13 mouse cellular contexts compared by ENCODE assay signal in genomic region chr13:32731283-32731682, GRCm38 (mm10). TPM values are rescaled to one million over a fixed set of nuclear protein-coding genes. Genes with fewer than 3 reads are reported as not detected.
DNase-seq lines count a peak whose midpoint lies in the region; ATAC-seq and TF ChIP-seq lines count a peak whose summit lies in the region.
"Had no signal": no experiment of that assay in that cellular context is flagged by ENCODE, and none has a peak within 500 bp of the region (broad histone marks: within the 10 kb centered on the region; RNA-seq: fewer than 3 reads in every experiment).

No protein-coding gene starts in this region.

- DNase-seq in frontal cortex, postnatal 10 days (ENCODE audit: low spot score in 2 of 2), result no peak
- DNase-seq in lung, embryonic 14.5 days, result peak; percentile 41
- no peak for DNase-seq in lung, postnatal 25 days (ENCODE audit: low spot score)
- DNase-seq in Patski (ENCODE audit: low read depth, low spot score), result no peak
- peak; percentile 61 for DNase-seq in midbrain, postnatal 0 days (ENCODE audit: low spot score)
- no peak for DNase-seq in adrenal gland, postnatal 14 days
- DNase-seq in kidney, postnatal 10 days, result no peak
- DNase-seq: lung, postnatal 14 days; thymus, postnatal 4 days had no signal

- H3K4me3 ChIP-seq in lung, embryonic 14.5 days (ENCODE audit: low read depth, low read length), result no peak overlapping the region
- no peak overlapping the region for H3K4me3 ChIP-seq in midbrain, postnatal 0 days (ENCODE audit: low read depth, low read length)
- H3K4me3 ChIP-seq: limb, embryonic 13.5 days; myocyte had no signal

- no peak overlapping the region for H3K4me2 ChIP-seq in lung, embryonic 14.5 days
- H3K4me2 ChIP-seq in midbrain, postnatal 0 days (ENCODE audit: low read depth, low read length, poor library complexity, severe bottlenecking), result no peak overlapping the region
- H3K4me2 ChIP-seq: limb, embryonic 13.5 days had no signal

- H3K9me3 ChIP-seq in lung, embryonic 14.5 days (ENCODE audit: low read depth, low read length), result no peaks in the 10 kb centered on the region
- H3K9me3 ChIP-seq in midbrain, postnatal 0 days (ENCODE audit: low read length), result no peaks in the 10 kb centered on the region
- H3K9me3 ChIP-seq: limb, embryonic 13.5 days had no signal

- no peaks in the 10 kb centered on the region for H3K4me1 ChIP-seq in lung, embryonic 14.5 days (ENCODE audit: insufficient read depth)
- H3K4me1 ChIP-seq in midbrain, postnatal 0 days (ENCODE audit: insufficient read depth, low read length), result no peaks in the 10 kb centered on the region
- H3K4me1 ChIP-seq: limb, embryonic 13.5 days had no signal

- POLR2A ChIA-PET in Patski (lab: Charles Lee), result no interaction called here

- no peaks in the 10 kb centered on the region for H3K36me3 ChIP-seq in lung, embryonic 14.5 days (ENCODE audit: insufficient read depth)
- no peaks in the 10 kb centered on the region for H3K36me3 ChIP-seq in midbrain, postnatal 0 days (ENCODE audit: insufficient read depth, low read length)
- H3K36me3 ChIP-seq: limb, embryonic 13.5 days had no signal

- CTCF ChIA-PET in Patski (lab: Charles Lee), result interaction anchor here (1.2 to 2.1 kb wide), 2 partner anchors 10 to 15 kb away, joined by 3 to 5 read pairs; no protein-coding TSS in a partner anchor

- in situ Hi-C loops in Patski (cut with MboI; ENCODE audit: low pct_unique_long_range_greater_than_20kb), result no loop called here

- no peak overlapping the region for H3K9ac ChIP-seq in lung, embryonic 14.5 days
- no peak overlapping the region for H3K9ac ChIP-seq in midbrain, postnatal 0 days (replicated peaks; ENCODE audit: low read length, poor library complexity, severe bottlenecking)
- H3K9ac ChIP-seq: limb, embryonic 13.5 days had no signal

- peak; percentile 82 for ATAC-seq in frontal cortex, adult (ENCODE audit: low TSS enrichment)
- no peak for ATAC-seq in lung, embryonic 14.5 days (ENCODE audit: insufficient read depth)
- ATAC-seq in Patski, result no peak
- ATAC-seq in midbrain, postnatal 0 days (ENCODE audit: low FRiP score), result peak; percentile 68
- ATAC-seq: inflammation-experienced regulatory T-cells, adult 6 months had no signal

- no peak overlapping the region for H3K27ac ChIP-seq in lung, embryonic 14.5 days (ENCODE audit: low read depth)
- H3K27ac ChIP-seq in midbrain, postnatal 0 days (ENCODE audit: low read depth, low read length), result no peak overlapping the region
- H3K27ac ChIP-seq: limb, embryonic 13.5 days had no signal

- no peaks in the 10 kb centered on the region for H3K27me3 ChIP-seq in lung, embryonic 14.5 days (ENCODE audit: insufficient read depth, low read length)
- H3K27me3 ChIP-seq in Patski, result peaks cover 47% of the 10 kb centered on the region
- no peaks in the 10 kb centered on the region for H3K27me3 ChIP-seq in midbrain, postnatal 0 days (ENCODE audit: insufficient read depth, low read length)

- peak; percentile 37; the same call in 1 of the 2 replicates for TF ChIP-seq CTCF in lung, embryonic 14.5 days (IDR thresholded peaks at IDR 0.05; ENCODE audit: low read depth)
- peak; percentile 44 for TF ChIP-seq CTCF in Patski (IDR thresholded peaks at IDR 0.05)
- TF ChIP-seq CTCF in midbrain, postnatal 0 days (IDR thresholded peaks at IDR 0.05), result peak; percentile 76

RNA-seq across cellular contexts. Expression of gene Mylk4, which starts 52.5 kb away (rescaled TPM):
- 0.09 TPM in 1 of 2 replicates, not detected in the other for polyA plus RNA-seq in lung, embryonic 14.5 days (2014; fragmentation: Nextera tagmentation; extraction: Ambion mirVana)
- polyA plus RNA-seq in Patski (2021), result 0.01 TPM
- total RNA-seq in midbrain, postnatal 0 days (2014; rRNA removed), result 0.14 TPM in 1 of 2 replicates, not detected in the other
- polyA plus RNA-seq in midbrain, postnatal 0 days (2015; fragmentation: Nextera tagmentation; extraction: Ambion mirVana), result 0.05 and 0.31 TPM in 2 replicates
- total RNA-seq in adrenal gland, postnatal 14 days (2021), result 0.07 and 2.4 TPM in 2 replicates
- polyA plus RNA-seq: inflammation-experienced regulatory T-cells, adult 6 months had no signal

Comparison
In these comparisons a context has a peak if more than half of its experiments do, and no peak if none do; other contexts are left out.
1. DNase-seq: peak in lung, embryonic 14.5 days (single experiment) and midbrain, postnatal 0 days (single experiment); none in frontal cortex, postnatal 10 days (0 of 2), lung, postnatal 25 days (single experiment), Patski (single experiment), adrenal gland, postnatal 14 days (single experiment) and kidney, postnatal 10 days (single experiment).
2. ATAC-seq: peak in frontal cortex, adult (single experiment) and midbrain, postnatal 0 days (single experiment); none in lung, embryonic 14.5 days (single experiment) and Patski (single experiment).
3. Peak in every context shown above with its lines, with median percentiles within 50 percentile points of each other: CTCF ChIP-seq.